Mouse (Mus musculus): Measurements from ENCODE around the gene Pygb. TPM values are rescaled to one million over a fixed set of nuclear protein-coding genes. Genes with fewer than 3 reads are reported as not detected.

Gene Pygb
- polyA plus RNA-seq, 1 experiment from 2014 or later = 61.6 TPM

GRCm38 (mm10) chr2:150803035-150803434, 16.5 kb downstream of the Pygb start:
- no peak for ATAC-seq (ENCODE audit: insufficient number of reproducible peaks, insufficient read depth, low FRiP score, low read depth)
- peaks cover 38% of the 10 kb centered on the region for H3K36me3 ChIP-seq (ENCODE audit: control insufficient read depth, insufficient read depth, low read length)

GRCm38 (mm10) chr2:150808381-150808780, 21.8 kb downstream of the Pygb start:
- 82% methylated on average over 6 of the region's 6 CpGs for WGBS
- no peaks in the 10 kb centered on the region for H3K27me3 ChIP-seq (ENCODE audit: control insufficient read depth, insufficient read depth, low read length)
- no peaks in the 10 kb centered on the region for H3K9me3 ChIP-seq (ENCODE audit: control insufficient read depth, low read depth, low read length)
- H3K4me2 ChIP-seq (replicated peaks; ENCODE audit: low read depth, low read length) = no peak overlapping the region
- peaks cover 40% of the 10 kb centered on the region for H3K36me3 ChIP-seq (ENCODE audit: control insufficient read depth, insufficient read depth, low read length)
- ATAC-seq (ENCODE audit: insufficient number of reproducible peaks, insufficient read depth, low FRiP score, low read depth) = no peak
- H3K27ac ChIP-seq (ENCODE audit: low read length) = no peak overlapping the region
- H3K4me1 ChIP-seq (ENCODE audit: control insufficient read depth, insufficient read depth, low read length) = no peaks in the 10 kb centered on the region
- no peak overlapping the region for H3K4me3 ChIP-seq (ENCODE audit: low read depth, low read length)
- H3K9ac ChIP-seq (replicated peaks; ENCODE audit: low read depth, low read length) = no peak overlapping the region

More at GRCm38 (mm10) chr2:150803035-150803434, 16.5 kb downstream of the Pygb start:
- Histone ChIP-seq H3K4me2 (replicated peaks; ENCODE audit: low read depth, low read length) (no peak overlapping the region), H3K9ac (replicated peaks; ENCODE audit: low read depth, low read length) (no peak overlapping the region), H3K4me1 (ENCODE audit: control insufficient read depth, insufficient read depth, low read length) (no peaks in the 10 kb centered on the region), H3K9me3 (ENCODE audit: control insufficient read depth, low read depth, low read length) (no peaks in the 10 kb centered on the region), H3K27ac (ENCODE audit: low read length) (no peak overlapping the region), H3K27me3 (ENCODE audit: control insufficient read depth, insufficient read depth, low read length) (no peaks in the 10 kb centered on the region), H3K4me3 (ENCODE audit: low read depth, low read length) (no peak overlapping the region)
- WGBS = 100% methylated on average over 1 of the region's 1 CpGs

DNA sequence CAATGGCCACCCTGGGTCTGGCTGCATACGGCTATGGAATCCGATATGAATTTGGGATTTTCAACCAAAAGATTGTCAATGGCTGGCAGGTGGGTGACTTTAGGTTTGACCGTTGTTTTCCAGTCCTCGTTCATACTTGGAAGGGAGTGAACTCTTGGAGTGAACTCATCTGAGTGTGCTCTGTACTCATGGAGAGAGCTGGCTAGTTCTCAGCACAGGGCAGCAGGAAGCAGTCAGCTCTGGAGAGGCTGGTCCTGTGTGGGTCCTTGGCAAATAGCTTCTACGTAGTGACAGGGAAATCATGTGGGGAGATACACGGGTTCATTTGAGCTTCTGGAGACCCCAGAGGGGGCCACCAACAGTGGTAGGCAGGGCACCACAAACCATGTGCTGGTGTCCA, 22.3 kb downstream of the Pygb start:
- Histone ChIP-seq H3K4me1 (ENCODE audit: control insufficient read depth, insufficient read depth, low read length) (no peaks in the 10 kb centered on the region), H3K9ac (replicated peaks; ENCODE audit: low read depth, low read length) (no peak overlapping the region), H3K4me2 (replicated peaks; ENCODE audit: low read depth, low read length) (no peak overlapping the region), H3K4me3 (ENCODE audit: low read depth, low read length) (no peak overlapping the region), H3K9me3 (ENCODE audit: control insufficient read depth, low read depth, low read length) (no peaks in the 10 kb centered on the region), H3K27ac (ENCODE audit: low read length) (no peak overlapping the region), H3K27me3 (ENCODE audit: control insufficient read depth, insufficient read depth, low read length) (no peaks in the 10 kb centered on the region), H3K36me3 (ENCODE audit: control insufficient read depth, insufficient read depth, low read length) (peaks cover 45% of the 10 kb centered on the region)
- no peak for ATAC-seq (ENCODE audit: insufficient number of reproducible peaks, insufficient read depth, low FRiP score, low read depth)
- WGBS = 94% methylated on average over 6 of the region's 6 CpGs

DNA sequence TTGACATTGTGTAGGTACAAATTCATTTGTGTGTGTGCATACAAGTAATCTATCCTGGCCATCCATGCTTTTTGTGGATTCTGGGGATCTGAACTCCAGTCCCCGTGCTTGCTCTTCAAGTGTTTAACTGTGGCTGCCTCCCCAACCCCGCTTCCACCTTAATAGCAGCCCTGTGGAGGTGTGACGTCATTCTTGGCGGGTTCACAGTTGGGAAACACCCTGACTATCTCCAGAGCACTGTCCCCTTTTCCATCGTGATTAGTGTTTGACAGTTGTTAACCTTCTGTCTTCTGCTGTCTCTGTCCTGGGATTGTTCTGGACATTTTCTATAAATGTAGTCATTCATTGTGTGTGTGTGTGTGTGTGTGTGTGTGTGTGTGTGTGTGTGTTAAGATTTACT, 24.1 kb downstream of the Pygb start:
- no peaks in the 10 kb centered on the region for H3K9me3 ChIP-seq (ENCODE audit: control insufficient read depth, low read depth, low read length)
- no peak overlapping the region for H3K4me3 ChIP-seq (ENCODE audit: low read depth, low read length)
- no peak overlapping the region for H3K4me2 ChIP-seq (replicated peaks; ENCODE audit: low read depth, low read length)
- no peaks in the 10 kb centered on the region for H3K4me1 ChIP-seq (ENCODE audit: control insufficient read depth, insufficient read depth, low read length)
- ATAC-seq (ENCODE audit: insufficient number of reproducible peaks, insufficient read depth, low FRiP score, low read depth) = no peak
- H3K36me3 ChIP-seq (ENCODE audit: control insufficient read depth, insufficient read depth, low read length) = peaks cover 50% of the 10 kb centered on the region
- H3K9ac ChIP-seq (replicated peaks; ENCODE audit: low read depth, low read length) = no peak overlapping the region
- 82% methylated on average over 5 of the region's 5 CpGs for WGBS
- no peak overlapping the region for H3K27ac ChIP-seq (ENCODE audit: low read length)
- no peaks in the 10 kb centered on the region for H3K27me3 ChIP-seq (ENCODE audit: control insufficient read depth, insufficient read depth, low read length)

DNA sequence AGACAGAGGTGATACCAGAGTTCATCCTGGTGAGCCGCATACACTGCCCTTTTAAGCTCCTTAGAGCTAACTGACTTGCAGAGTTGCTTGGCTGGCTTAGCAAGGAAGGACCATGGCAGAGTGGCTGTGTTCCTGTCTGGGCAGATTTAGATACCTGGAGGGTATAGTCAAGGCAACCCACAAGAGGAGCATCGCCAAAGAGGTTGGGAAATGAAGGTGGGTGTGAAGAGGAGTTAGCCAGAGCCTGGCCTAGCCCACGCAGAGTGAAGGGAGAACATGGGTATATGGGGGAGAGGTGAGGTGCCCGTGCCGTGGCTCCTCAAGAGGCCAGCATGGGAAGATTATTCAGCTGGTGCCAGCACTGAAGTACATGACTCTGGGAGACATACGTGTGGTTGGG, 26.3 kb downstream of the Pygb start:
- H3K9me3 ChIP-seq (ENCODE audit: control insufficient read depth, low read depth, low read length) = no peaks in the 10 kb centered on the region
- H3K4me2 ChIP-seq (replicated peaks; ENCODE audit: low read depth, low read length) = no peak overlapping the region
- H3K27me3 ChIP-seq (ENCODE audit: control insufficient read depth, insufficient read depth, low read length) = no peaks in the 10 kb centered on the region
- H3K9ac ChIP-seq (replicated peaks; ENCODE audit: low read depth, low read length) = no peak overlapping the region
- WGBS = 94% methylated on average over 6 of the region's 6 CpGs
- no peak for ATAC-seq (ENCODE audit: insufficient number of reproducible peaks, insufficient read depth, low FRiP score, low read depth)
- H3K4me3 ChIP-seq (ENCODE audit: low read depth, low read length) = no peak overlapping the region
- H3K36me3 ChIP-seq (ENCODE audit: control insufficient read depth, insufficient read depth, low read length) = peaks cover 56% of the 10 kb centered on the region
- H3K4me1 ChIP-seq (ENCODE audit: control insufficient read depth, insufficient read depth, low read length) = no peaks in the 10 kb centered on the region
- no peak overlapping the region for H3K27ac ChIP-seq (ENCODE audit: low read length)

- no peak overlapping the region for H3K4me2 ChIP-seq (replicated peaks; ENCODE audit: low read depth, low read length)
- 92% methylated on average over 18 of the region's 18 CpGs for WGBS
- no peak overlapping the region for H3K4me3 ChIP-seq (ENCODE audit: low read depth, low read length)
Measured at GRCm38 (mm10) chr2:150816676-150817402, 30.3 kb downstream of the Pygb start.

GRCm38 (mm10) chr2:150818742-150819141, 32.2 kb downstream of the Pygb start:
- Histone ChIP-seq H3K4me2 (replicated peaks; ENCODE audit: low read depth, low read length) (no peak overlapping the region), H3K36me3 (ENCODE audit: control insufficient read depth, insufficient read depth, low read length) (peaks cover 54% of the 10 kb centered on the region), H3K4me1 (ENCODE audit: control insufficient read depth, insufficient read depth, low read length) (no peaks in the 10 kb centered on the region), H3K27me3 (ENCODE audit: control insufficient read depth, insufficient read depth, low read length) (no peaks in the 10 kb centered on the region), H3K9me3 (ENCODE audit: control insufficient read depth, low read depth, low read length) (no peaks in the 10 kb centered on the region), H3K9ac (replicated peaks; ENCODE audit: low read depth, low read length) (no peak overlapping the region), H3K27ac (ENCODE audit: low read length) (no peak overlapping the region), H3K4me3 (ENCODE audit: low read depth, low read length) (no peak overlapping the region)
- WGBS = 88% methylated on average over 8 of the region's 8 CpGs
- ATAC-seq (ENCODE audit: insufficient number of reproducible peaks, insufficient read depth, low FRiP score, low read depth) = no peak

More at GRCm38 (mm10) chr2:150816676-150817402, 30.3 kb downstream of the Pygb start:
- no peak for ATAC-seq (ENCODE audit: insufficient number of reproducible peaks, insufficient read depth, low FRiP score, low read depth)
- no peaks in the 10 kb centered on the region for H3K9me3 ChIP-seq (ENCODE audit: control insufficient read depth, low read depth, low read length)
- peaks cover 63% of the 10 kb centered on the region for H3K36me3 ChIP-seq (ENCODE audit: control insufficient read depth, insufficient read depth, low read length)
- no peaks in the 10 kb centered on the region for H3K27me3 ChIP-seq (ENCODE audit: control insufficient read depth, insufficient read depth, low read length)
- H3K4me1 ChIP-seq (ENCODE audit: control insufficient read depth, insufficient read depth, low read length) = no peaks in the 10 kb centered on the region
- no peak overlapping the region for H3K9ac ChIP-seq (replicated peaks; ENCODE audit: low read depth, low read length)
- no peak overlapping the region for H3K27ac ChIP-seq (ENCODE audit: low read length)

GRCm38 (mm10) chr2:150820720-150821119, 34.2 kb downstream of the Pygb start:
- no peak overlapping the region for H3K4me3 ChIP-seq (ENCODE audit: low read depth, low read length)
- peaks cover 60% of the 10 kb centered on the region for H3K36me3 ChIP-seq (ENCODE audit: control insufficient read depth, insufficient read depth, low read length)
- H3K4me2 ChIP-seq (replicated peaks; ENCODE audit: low read depth, low read length) = no peak overlapping the region
- H3K27ac ChIP-seq (ENCODE audit: low read length) = no peak overlapping the region
- ATAC-seq (ENCODE audit: insufficient number of reproducible peaks, insufficient read depth, low FRiP score, low read depth) = no peak
- H3K27me3 ChIP-seq (ENCODE audit: control insufficient read depth, insufficient read depth, low read length) = no peaks in the 10 kb centered on the region
- 83% methylated on average over 8 of the region's 8 CpGs for WGBS
- H3K9ac ChIP-seq (replicated peaks; ENCODE audit: low read depth, low read length) = no peak overlapping the region
- no peaks in the 10 kb centered on the region for H3K9me3 ChIP-seq (ENCODE audit: control insufficient read depth, low read depth, low read length)
- no peaks in the 10 kb centered on the region for H3K4me1 ChIP-seq (ENCODE audit: control insufficient read depth, insufficient read depth, low read length)

- ATAC-seq (ENCODE audit: insufficient number of reproducible peaks, insufficient read depth, low FRiP score, low read depth) = no peak
- H3K36me3 ChIP-seq (ENCODE audit: control insufficient read depth, insufficient read depth, low read length) = peaks cover 63% of the 10 kb centered on the region
- no peaks in the 10 kb centered on the region for H3K9me3 ChIP-seq (ENCODE audit: control insufficient read depth, low read depth, low read length)
- H3K4me2 ChIP-seq (replicated peaks; ENCODE audit: low read depth, low read length) = no peak overlapping the region
- no peak overlapping the region for H3K27ac ChIP-seq (ENCODE audit: low read length)
- H3K27me3 ChIP-seq (ENCODE audit: control insufficient read depth, insufficient read depth, low read length) = no peaks in the 10 kb centered on the region
- H3K9ac ChIP-seq (replicated peaks; ENCODE audit: low read depth, low read length) = no peak overlapping the region
- WGBS = 86% methylated on average over 8 of the region's 8 CpGs
- no peak overlapping the region for H3K4me3 ChIP-seq (ENCODE audit: low read depth, low read length)
- H3K4me1 ChIP-seq (ENCODE audit: control insufficient read depth, insufficient read depth, low read length) = no peaks in the 10 kb centered on the region
Measured at GRCm38 (mm10) chr2:150822987-150823386, 36.5 kb downstream of the Pygb start.
